Mouse (Mus musculus): ENCODE results near the gene Olfr1099. TPM values are rescaled to one million over a fixed set of nuclear protein-coding genes. Genes with fewer than 3 reads are reported as not detected.

Gene Olfr1099
- polyA plus RNA-seq (2014; fragmentation: Illumina TruSeq; extraction: RNeasy Lipid Tissue Mini Kit (QIAGEN cat#74804); ENCODE audit: low replicate concordance): not detected

GRCm38 (mm10) chr2:86960593-86960992 is at the start of gene Olfr1099:
Olfr1099 (minus strand) TSS chr2:86960693.

GRCm38 (mm10) chr2:86998098-86998497 is 37.6 kb upstream of the Olfr1099 start, which contains the start of gene Olfr1102:
Olfr1102 (plus strand) TSS chr2:86998398.

GRCm38 (mm10) chr2:86991121-86991520 is 30.6 kb upstream of the Olfr1099 start, which contains the start of gene Olfr1101:
Olfr1101 (minus strand) TSS chr2:86991221.

GRCm38 (mm10) chr2:86979854-86980253 is 19.4 kb upstream of the Olfr1099 start, which contains the start of gene Olfr1100:
Olfr1100 (minus strand) TSS chr2:86979954.

GRCm38 (mm10) chr2:86924445-86924844 is 36.0 kb downstream of the Olfr1099 start, which contains the start of gene Olfr1098:
Olfr1098 (minus strand) TSS chr2:86924545.

Other genes starting within 250 kb of the Olfr1099 start
- not detected for gene Olfr1089, start 227.0 kb downstream of the Olfr1099 start, polyA plus RNA-seq (2014; fragmentation: Illumina TruSeq; extraction: RNeasy Lipid Tissue Mini Kit (QIAGEN cat#74804); ENCODE audit: low replicate concordance)
- not detected for gene Olfr1090, start 201.7 kb downstream of the Olfr1099 start, polyA plus RNA-seq (2014; fragmentation: Illumina TruSeq; extraction: RNeasy Lipid Tissue Mini Kit (QIAGEN cat#74804); ENCODE audit: low replicate concordance)
- not detected for gene Olfr1093, start 178.2 kb downstream of the Olfr1099 start, polyA plus RNA-seq (2014; fragmentation: Illumina TruSeq; extraction: RNeasy Lipid Tissue Mini Kit (QIAGEN cat#74804); ENCODE audit: low replicate concordance)
- gene Olfr141, start 150.7 kb downstream of the Olfr1099 start, polyA plus RNA-seq (2014; fragmentation: Illumina TruSeq; extraction: RNeasy Lipid Tissue Mini Kit (QIAGEN cat#74804); ENCODE audit: low replicate concordance): not detected
- gene Olfr1094, start 136.0 kb downstream of the Olfr1099 start, polyA plus RNA-seq (2014; fragmentation: Illumina TruSeq; extraction: RNeasy Lipid Tissue Mini Kit (QIAGEN cat#74804); ENCODE audit: low replicate concordance): not detected
- not detected for gene Olfr1095, start 109.0 kb downstream of the Olfr1099 start, polyA plus RNA-seq (2014; fragmentation: Illumina TruSeq; extraction: RNeasy Lipid Tissue Mini Kit (QIAGEN cat#74804); ENCODE audit: low replicate concordance)
- not detected for gene Gm13723, start 85.9 kb downstream of the Olfr1099 start, polyA plus RNA-seq (2014; fragmentation: Illumina TruSeq; extraction: RNeasy Lipid Tissue Mini Kit (QIAGEN cat#74804); ENCODE audit: low replicate concordance)
- not detected for gene Olfr1097, start 68.5 kb downstream of the Olfr1099 start, polyA plus RNA-seq (2014; fragmentation: Illumina TruSeq; extraction: RNeasy Lipid Tissue Mini Kit (QIAGEN cat#74804); ENCODE audit: low replicate concordance)
- gene Olfr1098, start 36.1 kb downstream of the Olfr1099 start, polyA plus RNA-seq (2014; fragmentation: Illumina TruSeq; extraction: RNeasy Lipid Tissue Mini Kit (QIAGEN cat#74804); ENCODE audit: low replicate concordance): not detected
- not detected for gene Olfr1100, start 19.3 kb upstream of the Olfr1099 start, polyA plus RNA-seq (2014; fragmentation: Illumina TruSeq; extraction: RNeasy Lipid Tissue Mini Kit (QIAGEN cat#74804); ENCODE audit: low replicate concordance)
- gene Olfr1101, start 30.5 kb upstream of the Olfr1099 start, polyA plus RNA-seq (2014; fragmentation: Illumina TruSeq; extraction: RNeasy Lipid Tissue Mini Kit (QIAGEN cat#74804); ENCODE audit: low replicate concordance): not detected
- not detected for gene Olfr1102, start 37.7 kb upstream of the Olfr1099 start, polyA plus RNA-seq (2014; fragmentation: Illumina TruSeq; extraction: RNeasy Lipid Tissue Mini Kit (QIAGEN cat#74804); ENCODE audit: low replicate concordance)
- not detected for gene Olfr1104, start 66.4 kb upstream of the Olfr1099 start, polyA plus RNA-seq (2014; fragmentation: Illumina TruSeq; extraction: RNeasy Lipid Tissue Mini Kit (QIAGEN cat#74804); ENCODE audit: low replicate concordance)
- not detected for gene Olfr1105, start 75.8 kb upstream of the Olfr1099 start, polyA plus RNA-seq (2014; fragmentation: Illumina TruSeq; extraction: RNeasy Lipid Tissue Mini Kit (QIAGEN cat#74804); ENCODE audit: low replicate concordance)
- not detected for gene Olfr1106, start 91.6 kb upstream of the Olfr1099 start, polyA plus RNA-seq (2014; fragmentation: Illumina TruSeq; extraction: RNeasy Lipid Tissue Mini Kit (QIAGEN cat#74804); ENCODE audit: low replicate concordance)
- gene Olfr1107, start 115.1 kb upstream of the Olfr1099 start, polyA plus RNA-seq (2014; fragmentation: Illumina TruSeq; extraction: RNeasy Lipid Tissue Mini Kit (QIAGEN cat#74804); ENCODE audit: low replicate concordance): not detected
- not detected for gene Olfr1109, start 135.3 kb upstream of the Olfr1099 start, polyA plus RNA-seq (2014; fragmentation: Illumina TruSeq; extraction: RNeasy Lipid Tissue Mini Kit (QIAGEN cat#74804); ENCODE audit: low replicate concordance)
- gene Olfr259, start 153.9 kb upstream of the Olfr1099 start, polyA plus RNA-seq (2014; fragmentation: Illumina TruSeq; extraction: RNeasy Lipid Tissue Mini Kit (QIAGEN cat#74804); ENCODE audit: low replicate concordance): not detected
- not detected for gene Olfr1110, start 179.6 kb upstream of the Olfr1099 start, polyA plus RNA-seq (2014; fragmentation: Illumina TruSeq; extraction: RNeasy Lipid Tissue Mini Kit (QIAGEN cat#74804); ENCODE audit: low replicate concordance)
- gene Olfr1111, start 191.9 kb upstream of the Olfr1099 start, polyA plus RNA-seq (2014; fragmentation: Illumina TruSeq; extraction: RNeasy Lipid Tissue Mini Kit (QIAGEN cat#74804); ENCODE audit: low replicate concordance): not detected
- gene Olfr1112, start 227.1 kb upstream of the Olfr1099 start, polyA plus RNA-seq (2014; fragmentation: Illumina TruSeq; extraction: RNeasy Lipid Tissue Mini Kit (QIAGEN cat#74804); ENCODE audit: low replicate concordance): not detected
- gene Olfr1113, start 248.3 kb upstream of the Olfr1099 start, polyA plus RNA-seq (2014; fragmentation: Illumina TruSeq; extraction: RNeasy Lipid Tissue Mini Kit (QIAGEN cat#74804); ENCODE audit: low replicate concordance): not detected

Data from small intestine, adult 10 weeks (tissue).